Mouse (Mus musculus): ENCODE measurements around the gene Ifitm1. TPM values are rescaled to one million over a fixed set of nuclear protein-coding genes. Genes with fewer than 3 reads are reported as not detected.

The Ifitm1 gene
- 91.5 and 101 TPM in 2 replicates for polyA plus RNA-seq (2015; fragmentation: Nextera tagmentation; extraction: Ambion mirVana)

- Histone ChIP-seq H3K9ac (no peak within 1 kb of the TSS), H3K36me3 (no peaks in the 10 kb centered on the region), H3K4me2 (peak within 1 kb of the TSS; percentile 53), H3K4me3 (peak within 1 kb of the TSS; percentile 27), H3K4me1 (peaks cover 33% of the 10 kb centered on the region), H3K9me3 (no peaks in the 10 kb centered on the region), H3K27ac (peak within 1 kb of the TSS; percentile 85), H3K27me3 (no peaks in the 10 kb centered on the region)
- ATAC-seq (ENCODE audit: insufficient number of reproducible peaks, insufficient read depth, low FRiP score, low TSS enrichment, low read depth): no peak
- WGBS: 85% methylated on average over 4 of the region's 4 CpGs
Measured at GRCm38 (mm10) chr7:140966921-140967320, at the start of gene Ifitm1. Ifitm1 (plus strand) TSS chr7:140967221.

DNA sequence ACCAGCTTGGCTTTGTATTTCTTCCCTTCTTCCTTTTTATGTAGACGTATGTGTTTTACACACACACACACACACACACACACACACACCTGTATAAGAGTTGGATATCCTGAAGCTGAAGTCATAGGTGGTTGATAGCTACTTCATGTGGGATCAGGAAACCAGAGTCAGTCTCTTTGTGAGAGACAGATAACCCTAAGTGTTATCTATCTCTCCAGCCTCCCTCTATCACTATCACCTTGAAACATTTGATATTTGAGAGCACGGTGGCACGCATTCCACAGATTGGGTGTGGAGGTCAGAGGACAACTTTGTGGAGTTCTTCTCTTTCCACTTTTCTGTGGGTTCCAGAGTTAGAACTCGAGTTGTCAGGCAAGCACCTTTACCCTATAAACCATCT lies 47.1 kb upstream of the Ifitm1 start:
- H3K9ac ChIP-seq: no peak overlapping the region
- H3K4me3 ChIP-seq: no peak overlapping the region
- no peak overlapping the region for H3K4me2 ChIP-seq
- ATAC-seq (ENCODE audit: insufficient number of reproducible peaks, insufficient read depth, low FRiP score, low TSS enrichment, low read depth): no peak
- no peaks in the 10 kb centered on the region for H3K9me3 ChIP-seq
- H3K27ac ChIP-seq: no peak overlapping the region
- WGBS: 72% methylated on average over 4 of the region's 4 CpGs
- H3K36me3 ChIP-seq: no peaks in the 10 kb centered on the region
- peaks cover 77% of the 10 kb centered on the region for H3K27me3 ChIP-seq
- H3K4me1 ChIP-seq: peaks cover 18% of the 10 kb centered on the region

- H3K4me1 ChIP-seq: peaks cover 18% of the 10 kb centered on the region
- H3K36me3 ChIP-seq: no peaks in the 10 kb centered on the region
- H3K27ac ChIP-seq: no peak within 1 kb of the TSS
- H3K9me3 ChIP-seq: no peaks in the 10 kb centered on the region
- H3K27me3 ChIP-seq: peaks cover 83% of the 10 kb centered on the region
- no peak within 1 kb of the TSS for H3K9ac ChIP-seq
- WGBS: 69% methylated on average over 8 of the region's 8 CpGs
- no peak within 1 kb of the TSS for H3K4me3 ChIP-seq
- no peak for ATAC-seq (ENCODE audit: insufficient number of reproducible peaks, insufficient read depth, low FRiP score, low TSS enrichment, low read depth)
- H3K4me2 ChIP-seq: no peak within 1 kb of the TSS
Measured at GRCm38 (mm10) chr7:140920418-140921029, 46.5 kb upstream of the Ifitm1 start, which contains the start of gene Nlrp6. Nlrp6 (plus strand) TSS chr7:140920902.

GRCm38 (mm10) chr7:140921225-140921975 lies 45.6 kb upstream of the Ifitm1 start:
- Histone ChIP-seq H3K4me3 (no peak overlapping the region), H3K4me1 (peaks cover 18% of the 10 kb centered on the region), H3K36me3 (no peaks in the 10 kb centered on the region), H3K9me3 (no peaks in the 10 kb centered on the region), H3K27me3 (peaks cover 81% of the 10 kb centered on the region), H3K4me2 (no peak overlapping the region), H3K27ac (no peak overlapping the region), H3K9ac (no peak overlapping the region)
- ATAC-seq (ENCODE audit: insufficient number of reproducible peaks, insufficient read depth, low FRiP score, low TSS enrichment, low read depth): no peak
- 27% methylated on average over 22 of the region's 22 CpGs for WGBS

GRCm38 (mm10) chr7:140922398-140923069 lies 44.5 kb upstream of the Ifitm1 start:
- no peak overlapping the region for H3K27ac ChIP-seq
- H3K36me3 ChIP-seq: no peaks in the 10 kb centered on the region
- peaks cover 18% of the 10 kb centered on the region for H3K4me1 ChIP-seq
- peak overlapping the region; percentile 43 for H3K4me3 ChIP-seq
- peaks cover 78% of the 10 kb centered on the region for H3K27me3 ChIP-seq
- 1% methylated on average over 49 of the region's 49 CpGs for whole genome bisulfite sequencing
- peak overlapping the region; percentile 76 for H3K4me2 ChIP-seq
- no peak for ATAC-seq (ENCODE audit: insufficient number of reproducible peaks, insufficient read depth, low FRiP score, low TSS enrichment, low read depth)
- H3K9me3 ChIP-seq: no peaks in the 10 kb centered on the region
- H3K9ac ChIP-seq: peak overlapping the region; percentile 41

DNA sequence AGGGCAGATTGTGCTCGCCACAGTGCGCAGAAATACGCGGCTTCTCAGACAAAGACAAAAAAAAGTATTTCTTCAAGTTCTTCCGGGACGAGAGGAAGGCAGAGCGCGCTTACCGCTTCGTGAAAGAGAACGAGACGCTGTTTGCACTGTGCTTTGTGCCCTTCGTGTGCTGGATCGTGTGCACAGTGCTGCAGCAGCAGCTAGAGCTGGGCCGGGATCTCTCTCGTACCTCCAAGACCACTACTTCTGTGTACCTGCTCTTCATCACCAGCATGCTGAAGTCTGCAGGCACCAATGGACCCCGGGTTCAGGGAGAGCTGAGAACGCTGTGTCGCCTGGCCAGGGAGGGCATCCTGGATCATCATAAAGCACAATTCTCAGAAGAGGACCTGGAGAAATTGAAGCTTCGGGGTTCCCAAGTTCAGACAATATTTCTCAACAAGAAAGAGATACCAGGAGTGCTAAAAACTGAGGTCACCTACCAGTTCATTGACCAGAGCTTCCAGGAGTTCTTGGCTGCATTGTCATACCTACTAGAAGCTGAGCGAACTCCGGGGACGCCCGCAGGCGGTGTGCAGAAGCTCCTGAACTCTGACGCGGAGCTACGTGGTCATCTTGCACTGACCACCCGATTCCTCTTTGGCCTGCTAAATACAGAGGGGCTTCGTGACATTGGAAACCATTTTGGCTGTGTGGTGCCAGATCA lies 43.8 kb upstream of the Ifitm1 start:
- no peaks in the 10 kb centered on the region for H3K36me3 ChIP-seq
- ATAC-seq (ENCODE audit: insufficient number of reproducible peaks, insufficient read depth, low FRiP score, low TSS enrichment, low read depth): no peak
- peaks cover 71% of the 10 kb centered on the region for H3K27me3 ChIP-seq
- H3K4me3 ChIP-seq: peak overlapping the region; percentile 43
- no peaks in the 10 kb centered on the region for H3K9me3 ChIP-seq
- H3K9ac ChIP-seq: peak overlapping the region; percentile 41
- peaks cover 18% of the 10 kb centered on the region for H3K4me1 ChIP-seq
- H3K27ac ChIP-seq: no peak overlapping the region
- H3K4me2 ChIP-seq: peak overlapping the region; percentile 76
- 20% methylated on average over 30 of the region's 30 CpGs for WGBS

GRCm38 (mm10) chr7:140927181-140927580 lies 39.8 kb upstream of the Ifitm1 start:
- H3K27ac ChIP-seq: no peak overlapping the region
- no peak overlapping the region for H3K4me2 ChIP-seq
- no peak for ATAC-seq (ENCODE audit: insufficient number of reproducible peaks, insufficient read depth, low FRiP score, low TSS enrichment, low read depth)
- no peak overlapping the region for H3K4me3 ChIP-seq
- H3K9me3 ChIP-seq: no peaks in the 10 kb centered on the region
- H3K27me3 ChIP-seq: peaks cover 34% of the 10 kb centered on the region
- no peaks in the 10 kb centered on the region for H3K36me3 ChIP-seq
- H3K4me1 ChIP-seq: peaks cover 14% of the 10 kb centered on the region
- WGBS: 78% methylated on average over 6 of the region's 6 CpGs
- no peak overlapping the region for H3K9ac ChIP-seq

DNA sequence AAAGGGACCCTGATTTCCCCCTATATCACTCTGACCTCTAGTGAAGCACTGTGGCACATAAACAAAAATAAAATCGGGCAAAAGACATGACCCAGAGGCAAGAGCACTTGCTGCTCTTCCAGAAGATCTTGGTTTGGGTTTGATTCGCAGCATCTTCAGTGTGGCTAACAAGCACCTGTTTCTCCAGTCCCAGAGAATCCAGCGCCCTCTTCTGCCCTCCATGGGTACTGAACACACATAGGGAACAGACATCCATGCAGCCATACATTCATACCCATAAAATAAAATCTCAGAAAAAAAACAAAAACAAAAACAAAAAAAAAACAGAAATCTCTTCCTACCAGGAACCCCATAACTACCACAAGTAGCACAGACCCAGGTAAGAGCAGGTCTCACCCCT lies 28.6 kb upstream of the Ifitm1 start:
- peaks cover 8% of the 10 kb centered on the region; the same call in 1 of the 2 replicates for H3K27me3 ChIP-seq
- 42% methylated on average over 3 of the region's 3 CpGs for WGBS
- H3K9me3 ChIP-seq: no peaks in the 10 kb centered on the region
- no peak overlapping the region for H3K4me3 ChIP-seq
- no peaks in the 10 kb centered on the region for H3K36me3 ChIP-seq
- no peak overlapping the region for H3K4me2 ChIP-seq
- no peak for ATAC-seq (ENCODE audit: insufficient number of reproducible peaks, insufficient read depth, low FRiP score, low TSS enrichment, low read depth)
- H3K9ac ChIP-seq: no peak overlapping the region
- H3K4me1 ChIP-seq: peaks cover 37% of the 10 kb centered on the region
- no peak overlapping the region for H3K27ac ChIP-seq

GRCm38 (mm10) chr7:140938896-140939295 lies 28.1 kb upstream of the Ifitm1 start:
- Histone ChIP-seq H3K27ac (peak overlapping the region; percentile 84; the same call in 1 of the 2 replicates), H3K4me2 (peak overlapping the region; percentile 44; the same call in 1 of the 2 replicates), H3K9ac (no peak overlapping the region), H3K36me3 (0 out of 2 replicates have a peak, but pooled peaks cover 2% of the 10 kb centered on the region), H3K27me3 (peaks cover 8% of the 10 kb centered on the region; the same call in 1 of the 2 replicates), H3K4me3 (no peak overlapping the region), H3K9me3 (no peaks in the 10 kb centered on the region), H3K4me1 (peaks cover 41% of the 10 kb centered on the region)
- ATAC-seq (ENCODE audit: insufficient number of reproducible peaks, insufficient read depth, low FRiP score, low TSS enrichment, low read depth): no peak
- WGBS: 23% methylated on average over 2 of the region's 2 CpGs

DNA sequence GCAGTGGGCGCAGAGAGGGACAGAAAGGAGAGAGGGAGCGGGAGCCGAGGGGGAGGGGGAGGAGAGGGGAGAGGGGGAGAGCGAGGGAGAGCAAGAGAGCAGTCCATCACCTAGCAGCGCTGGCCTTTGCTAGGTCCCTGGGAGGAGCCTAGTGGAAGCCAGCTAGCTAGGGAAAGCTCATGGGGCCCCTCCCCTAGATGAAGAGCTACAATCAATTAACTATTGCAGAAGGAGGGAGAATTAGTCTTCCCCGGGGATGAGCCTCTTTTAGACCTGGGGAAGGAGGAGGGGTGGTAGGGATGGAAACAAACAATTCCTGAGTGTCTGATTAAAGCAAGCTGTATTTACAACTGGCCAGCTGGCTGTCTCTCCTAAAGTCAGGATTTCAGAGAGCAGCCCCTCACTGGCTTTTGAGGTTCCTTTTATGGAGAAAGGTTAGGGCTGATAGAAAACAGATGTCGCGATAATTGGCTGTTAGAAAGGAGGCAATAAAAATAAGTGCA lies 27.3 kb upstream of the Ifitm1 start:
- no peak for ATAC-seq (ENCODE audit: insufficient number of reproducible peaks, insufficient read depth, low FRiP score, low TSS enrichment, low read depth)
- Histone ChIP-seq H3K4me1 (peaks cover 41% of the 10 kb centered on the region), H3K9me3 (no peaks in the 10 kb centered on the region), H3K27me3 (peaks cover 8% of the 10 kb centered on the region; the same call in 1 of the 2 replicates), H3K36me3 (peaks cover 8% of the 10 kb centered on the region), H3K4me2 (peak overlapping the region; percentile 44), H3K4me3 (no peak overlapping the region), H3K9ac (peak overlapping the region; percentile 54; the same call in 1 of the 2 replicates), H3K27ac (peak overlapping the region; percentile 84)
- 3% methylated on average over 8 of the region's 8 CpGs for WGBS
